Mouse (Mus musculus) duodenum, adult 2 months (tissue): ENCODE measurements around the gene Ddx31. TPM values are rescaled to one million over a fixed set of nuclear protein-coding genes. Genes with fewer than 3 reads are reported as not detected.

ENCODE experiments used
- polyA plus RNA-seq: library from polyadenylated mRNA; depleted of rRNA; stranded (reverse); fragments of >200 nt; gene quantifications from 2 replicates; pipeline ENCODE4 v1.2.3, GENCODE M21; 2012; ENCODE audit warnings: low replicate concordance; rRNA removed

Ddx31 gene
- 0.76 and 1.4 TPM in 2 replicates for polyA plus RNA-seq

GRCm38 (mm10) chr2:28840222-28840951 lies at the start of gene Ddx31, which contains the start of gene Gtf3c4:
Gene Ddx31, plus strand, starts transcription at chr2:28840406.
Gene Gtf3c4, minus strand, starts transcription at chr2:28840360.

GRCm38 (mm10) chr2:28916513-28916865 lies 76.3 kb downstream of the Ddx31 start, which contains the start of gene Barhl1:
Gene Barhl1, minus strand, starts transcription at chr2:28916668.

Other genes starting within 250 kb of the Ddx31 start
- gene Gfi1b, start 218.4 kb upstream of the Ddx31 start, polyA plus RNA-seq = 0.82 and 1.2 TPM in 2 replicates
- gene Tsc1, start 199.2 kb upstream of the Ddx31 start, polyA plus RNA-seq = 3.2 and 5.6 TPM in 2 replicates
- 0.31 and 0.53 TPM in 2 replicates for gene Spaca9, start 140.7 kb upstream of the Ddx31 start, polyA plus RNA-seq
- gene Ak8, start 140.2 kb upstream of the Ddx31 start, polyA plus RNA-seq = 0.07 TPM in 1 of 2 replicates, not detected in the other
- 1.6 and 3.5 TPM in 2 replicates for gene Gtf3c4, start within 50 bp of the Ddx31 start, polyA plus RNA-seq
- not detected in 2 replicates for gene Barhl1, start 76.3 kb downstream of the Ddx31 start, polyA plus RNA-seq
- 0.12 and 0.25 TPM in 2 replicates for gene Cfap77, start 214.7 kb downstream of the Ddx31 start, polyA plus RNA-seq
- gene Ttf1, start 219.9 kb downstream of the Ddx31 start, polyA plus RNA-seq = 1.9 and 3.0 TPM in 2 replicates